Mouse (Mus musculus): ENCODE results near the gene Ush1g.

The Ush1g gene

DNA sequence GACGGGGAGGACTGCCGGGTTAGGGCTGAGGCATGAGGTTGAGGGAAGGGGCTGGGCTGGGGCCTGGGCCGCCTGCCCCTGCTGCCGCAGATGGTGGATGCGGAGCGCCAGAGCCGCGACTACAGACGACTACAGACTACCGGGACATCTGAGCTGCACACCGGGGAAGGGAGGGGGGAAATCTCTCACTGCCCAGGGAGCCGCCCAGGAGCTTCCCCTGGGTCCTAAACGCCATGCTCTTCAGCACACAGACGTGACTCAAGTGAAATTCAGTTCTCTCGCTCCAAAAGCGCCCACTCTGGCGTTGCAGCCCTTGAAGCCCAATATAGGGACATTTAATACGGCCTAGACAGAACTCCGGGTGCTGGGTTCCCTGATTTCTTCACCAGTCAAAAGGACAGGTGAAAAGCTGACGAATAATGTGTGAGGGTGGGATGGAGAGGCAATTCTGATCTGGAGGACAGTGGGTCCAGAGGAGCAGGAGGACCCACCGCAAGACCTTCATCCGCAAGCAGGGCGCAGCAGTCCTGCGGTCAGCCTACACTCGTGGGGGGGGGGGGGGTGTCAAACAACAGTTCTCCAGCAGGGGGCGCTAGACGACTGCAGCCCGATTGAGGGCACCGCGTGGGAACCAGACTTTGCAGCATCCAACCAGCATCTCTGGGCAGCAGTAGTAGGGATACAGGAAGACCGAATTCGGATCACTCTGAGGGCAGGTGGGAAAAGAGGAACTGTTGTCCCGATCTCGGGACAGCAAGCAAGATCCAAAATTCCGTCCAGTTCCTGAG is at the start of gene Ush1g:
TSS of gene Ush1g (minus strand) at position 136 of the 788 bp plus-strand sequence.
- DNase-seq (ENCODE audit: low spot score), result peak; percentile 55

DNA sequence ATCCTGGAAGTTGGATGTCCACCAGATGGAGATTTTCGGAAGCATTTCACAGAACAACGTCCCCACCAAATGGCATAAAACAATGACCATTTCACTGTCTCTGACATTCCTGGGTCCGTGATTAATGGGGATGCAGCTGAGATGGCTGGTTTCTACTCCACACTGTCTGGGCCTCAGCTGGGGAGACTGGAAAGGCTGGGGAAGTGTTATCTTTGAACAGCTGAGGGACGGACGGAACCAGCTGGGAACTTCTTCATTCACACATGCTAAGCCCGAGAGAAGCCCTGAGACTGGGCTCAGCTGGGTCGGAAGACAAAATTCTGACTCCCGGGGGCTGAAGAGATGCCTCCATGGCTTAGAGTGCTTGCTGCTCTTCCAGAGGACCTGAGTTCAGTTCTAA is 49.5 kb upstream of the Ush1g start:
- DNase-seq (ENCODE audit: low spot score), result no peak

DNA sequence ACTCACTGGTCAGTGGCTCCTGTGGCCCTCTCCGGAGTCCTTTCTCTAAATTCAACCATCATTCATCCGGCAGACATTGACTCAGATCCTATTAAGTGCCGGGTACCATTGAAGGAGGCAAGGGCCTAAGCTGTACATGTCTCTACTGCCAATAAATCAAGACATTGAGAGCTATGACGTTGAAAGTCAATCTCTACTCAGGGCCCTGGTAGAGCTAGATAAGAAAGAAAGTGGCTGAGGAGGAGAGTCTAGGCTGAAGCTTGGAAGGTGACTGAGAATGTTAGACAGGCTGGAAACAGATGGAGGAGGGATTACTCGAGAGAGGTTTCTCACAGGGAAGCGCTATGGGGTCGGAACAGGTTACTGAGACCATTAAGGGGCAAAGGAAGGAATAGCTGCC is 48.5 kb upstream of the Ush1g start:
- DNase-seq (ENCODE audit: low spot score), result no peak

DNA sequence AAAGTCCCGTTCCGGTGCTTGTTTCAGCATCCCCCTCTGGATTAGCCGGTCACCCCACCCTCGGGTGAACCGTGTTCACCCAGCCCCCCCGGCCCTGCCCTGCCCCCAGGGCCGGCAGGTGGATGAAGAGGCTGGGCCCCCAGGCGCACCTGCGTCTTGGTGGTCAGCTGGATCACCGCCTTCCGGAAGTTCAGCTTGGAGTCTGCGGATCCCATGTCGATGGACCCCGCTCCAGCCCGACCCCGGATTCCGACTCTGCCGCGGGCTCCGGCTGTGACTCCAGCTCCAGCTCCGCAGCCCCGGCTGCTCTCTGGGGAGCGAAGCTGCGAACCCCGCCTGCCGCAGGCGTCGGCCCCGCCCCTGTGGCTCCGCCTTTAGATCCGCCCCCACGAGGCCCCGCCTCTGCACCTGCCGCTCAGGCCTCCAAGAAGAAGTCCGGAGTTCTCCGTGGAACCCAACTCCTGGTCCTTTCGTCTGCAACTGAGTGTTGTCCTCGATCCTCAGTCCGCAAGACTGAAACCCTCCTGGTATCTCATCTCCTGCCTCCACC is 45.6 kb upstream of the Ush1g start, which contains the start of gene Hid1:
TSS of gene Hid1 (minus strand) at position 362 of the 550 bp plus-strand sequence.
- DNase-seq (ENCODE audit: low spot score), result peak; percentile 53

GRCm38 (mm10) chr11:115366706-115367394 is 45.0 kb upstream of the Ush1g start:
- DNase-seq (ENCODE audit: low spot score), result no peak

DNA sequence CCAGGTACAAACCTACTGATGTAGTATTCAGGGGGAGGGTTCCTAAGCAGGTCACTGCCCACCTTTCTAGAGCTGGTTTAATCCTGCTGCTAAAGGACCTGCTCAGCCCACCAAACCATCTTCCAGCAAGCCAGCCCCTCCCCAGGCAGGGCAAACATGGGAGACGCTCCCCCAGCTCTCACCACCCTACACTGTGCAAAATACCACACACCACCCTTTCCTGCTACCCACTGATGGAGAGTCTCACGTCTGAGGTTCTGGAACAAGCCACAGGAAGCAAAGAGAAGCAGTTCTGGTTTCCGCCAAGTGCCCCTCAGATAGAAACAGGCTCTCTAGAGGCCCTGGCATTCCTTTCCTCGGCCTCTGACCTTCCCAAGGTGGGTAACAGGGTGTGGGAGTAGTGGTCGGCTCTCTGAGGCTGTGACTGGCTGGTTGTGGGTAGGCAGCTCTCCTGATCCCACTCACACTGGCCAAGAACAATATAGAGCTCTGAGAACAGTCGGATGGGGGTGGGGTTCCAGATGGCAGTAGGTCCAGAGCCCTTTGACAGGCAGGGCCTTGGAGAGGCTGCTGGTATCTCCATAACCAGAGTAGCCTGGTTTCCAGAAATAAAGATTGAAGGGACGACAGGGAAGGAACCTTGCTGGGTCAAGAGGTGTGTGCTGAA is 44.3 kb upstream of the Ush1g start:
- no peak for DNase-seq (ENCODE audit: low spot score)

- no peak for DNase-seq (ENCODE audit: low spot score)
These were observed 42.3 kb upstream of the Ush1g start for GRCm38 (mm10) chr11:115364136-115364535.

DNA sequence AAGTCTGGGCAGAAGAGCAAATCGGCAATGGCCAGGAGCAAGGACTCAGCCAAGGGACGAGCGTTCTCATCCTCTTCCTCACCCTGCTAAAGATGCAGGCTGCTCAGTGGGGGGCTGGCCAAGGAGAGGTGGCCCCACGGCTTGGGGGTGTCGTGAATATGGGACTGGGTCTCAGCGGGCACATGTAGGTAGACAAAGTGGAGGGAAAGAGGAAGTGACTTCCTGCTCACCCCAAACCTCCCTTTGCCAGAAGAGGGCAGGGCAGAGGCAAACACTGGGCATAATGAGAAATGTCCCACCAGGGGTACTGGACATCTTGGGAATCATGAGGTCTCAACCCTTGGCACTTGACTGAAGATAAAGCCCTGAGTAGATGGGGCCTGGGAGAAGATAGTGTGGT is 37.9 kb upstream of the Ush1g start:
- no peak for DNase-seq (ENCODE audit: low spot score)

- DNase-seq (ENCODE audit: low spot score), result no peak
These were observed 37.5 kb upstream of the Ush1g start for GRCm38 (mm10) chr11:115359293-115359692.

DNA sequence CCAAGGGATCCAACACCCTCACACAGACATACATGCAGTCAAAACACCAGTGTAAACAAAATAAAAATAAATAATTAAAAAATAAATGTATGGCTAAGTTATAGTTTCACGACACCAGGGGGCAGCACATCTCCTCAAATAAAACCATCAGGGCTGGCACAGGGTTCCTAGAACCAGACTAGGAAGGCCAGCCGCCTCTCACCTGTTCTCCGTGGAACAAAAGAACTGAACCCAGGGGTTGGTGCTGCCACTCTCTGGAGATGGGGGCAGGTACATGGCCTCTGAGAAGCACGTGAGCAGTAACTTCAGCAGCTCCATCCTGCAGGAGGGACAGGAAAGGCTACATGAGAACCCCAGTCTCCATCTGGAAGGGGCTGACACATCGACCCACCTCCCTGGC is 36.6 kb upstream of the Ush1g start:
- DNase-seq (ENCODE audit: low spot score), result peak; percentile 64

DNA sequence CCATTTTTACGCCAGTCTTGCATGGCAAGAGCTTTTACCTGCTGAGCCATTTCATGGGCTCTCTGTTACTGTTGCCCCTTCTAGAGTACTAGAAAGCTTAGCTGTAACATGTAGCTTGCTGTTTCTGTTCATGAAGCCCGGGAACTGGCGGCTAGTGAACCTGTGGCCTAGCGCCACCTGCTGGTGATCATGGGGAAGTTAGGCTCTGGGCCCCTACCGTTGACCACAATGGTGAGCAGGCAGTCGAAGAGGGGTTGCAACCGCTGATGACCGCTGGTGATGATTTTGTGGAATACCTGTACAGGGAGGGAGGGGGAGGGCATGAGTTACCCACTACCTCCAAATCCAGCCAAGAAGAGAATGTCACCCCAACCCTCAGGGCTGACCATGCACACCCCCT is 32.3 kb upstream of the Ush1g start:
- peak; percentile 49 for DNase-seq (ENCODE audit: low spot score)

- no peak for DNase-seq (ENCODE audit: low spot score)
These were observed 31.5 kb upstream of the Ush1g start for GRCm38 (mm10) chr11:115353375-115353774.

GRCm38 (mm10) chr11:115349976-115350375 is 28.1 kb upstream of the Ush1g start:
- no peak for DNase-seq (ENCODE audit: low spot score)

DNA sequence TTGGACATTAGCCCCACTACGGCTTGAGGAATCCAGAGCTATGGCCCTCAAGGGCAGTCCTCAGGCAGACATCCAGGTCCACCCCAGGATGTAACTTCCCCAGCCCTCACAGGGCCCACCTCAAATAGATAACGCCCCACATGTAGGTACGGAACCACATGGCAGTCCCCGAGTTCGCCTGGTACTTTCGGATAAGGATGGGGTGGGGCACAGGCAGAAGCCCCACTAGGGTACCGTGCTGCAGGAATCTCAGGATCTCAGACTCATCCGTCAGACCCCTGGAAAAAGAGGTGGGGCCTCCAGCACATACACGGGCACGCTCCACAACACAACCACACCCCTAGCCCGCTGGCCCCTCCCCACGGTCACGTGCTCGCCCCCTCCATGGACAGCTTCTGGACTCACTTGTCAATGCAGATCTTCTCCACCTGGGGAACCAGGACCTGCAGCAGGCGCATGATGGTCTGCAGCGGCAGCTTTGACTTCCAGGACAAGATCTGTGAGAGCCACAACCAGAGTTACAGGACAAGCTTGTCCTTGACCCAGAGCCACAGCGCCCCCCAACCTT is 26.9 kb upstream of the Ush1g start:
- no peak for DNase-seq (ENCODE audit: low spot score)

GRCm38 (mm10) chr11:115345515-115345914 is 23.7 kb upstream of the Ush1g start:
- DNase-seq (ENCODE audit: low spot score), result no peak

GRCm38 (mm10) chr11:115344967-115345366 is 23.1 kb upstream of the Ush1g start:
- no peak for DNase-seq (ENCODE audit: low spot score)

- DNase-seq (ENCODE audit: low spot score), result no peak
These were observed 20.0 kb upstream of the Ush1g start for GRCm38 (mm10) chr11:115341866-115342265.

- DNase-seq (ENCODE audit: low spot score), result no peak
These were observed 19.4 kb upstream of the Ush1g start for GRCm38 (mm10) chr11:115341246-115341645.

- no peak for DNase-seq (ENCODE audit: low spot score)
These were observed 16.0 kb upstream of the Ush1g start for GRCm38 (mm10) chr11:115337826-115338225.

- no peak for DNase-seq (ENCODE audit: low spot score)
These were observed 15.5 kb upstream of the Ush1g start for GRCm38 (mm10) chr11:115337350-115337749.

DNA sequence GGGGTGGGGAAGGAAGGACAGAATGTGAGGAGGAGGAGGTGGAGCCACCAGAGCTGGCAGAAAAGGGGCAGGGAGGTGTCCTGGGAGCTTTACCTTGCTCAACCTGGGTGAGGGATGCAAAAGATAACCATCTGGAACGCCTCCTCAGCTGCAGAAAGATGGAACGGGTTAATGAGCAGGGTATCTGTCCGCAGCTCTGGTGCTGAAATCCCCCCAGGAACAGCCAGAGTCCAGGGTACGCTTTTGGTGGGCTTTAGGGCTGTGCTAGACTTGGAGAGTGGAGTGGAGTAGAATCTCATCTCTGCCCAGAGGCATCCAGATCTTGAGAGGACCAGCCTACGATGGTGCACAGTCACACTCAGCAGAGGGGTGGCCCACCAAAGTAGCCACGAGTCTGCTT is 14.3 kb upstream of the Ush1g start:
- DNase-seq (ENCODE audit: low spot score), result no peak

- no peak for DNase-seq (ENCODE audit: low spot score)
These were observed 13.4 kb upstream of the Ush1g start for GRCm38 (mm10) chr11:115335223-115335622.

Data from ovary, postnatal 14 days (tissue).